Mouse (Mus musculus) liver, postnatal 0 days (tissue): ENCODE measurements around the gene Stac2.

Experiments
- CTCF ChIP-seq: sonication (generic); IDR thresholded peaks from 2 replicates; pipeline ENCODE4 v1.5.1; 2016; ENCODE audit warnings: antibody characterized with exemption, low read depth
- EP300 ChIP-seq: IDR thresholded peaks from 2 replicates; pipeline ENCODE4 v1.6.1; 2016; ENCODE audit warnings: antibody characterized with exemption, low read depth, mild to moderate bottlenecking

- TF ChIP-seq CTCF (no peak), EP300 (no peak)
Measured at GRCm38 (mm10) chr11:97997387-97997960, 55.8 kb downstream of the Stac2 start.
